In the genomic region with DNA sequence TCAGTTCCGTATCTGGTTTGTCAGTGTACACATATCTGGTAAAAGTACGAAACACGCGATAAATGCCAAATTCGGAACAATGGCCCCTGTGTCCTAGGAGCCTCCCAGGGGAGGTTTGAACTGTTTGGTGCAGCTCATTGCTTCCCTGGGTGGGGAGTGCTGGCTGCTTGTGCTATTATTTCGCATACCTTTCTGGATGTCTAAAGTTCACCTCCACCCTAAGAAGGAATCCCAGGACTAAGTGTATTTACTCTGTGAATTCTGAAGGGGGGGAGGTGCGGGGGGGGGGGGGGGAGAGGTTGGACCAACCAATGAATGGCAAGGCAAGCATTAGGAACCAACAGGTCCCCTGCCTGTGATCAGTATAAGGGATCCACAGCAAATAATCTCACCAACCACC, we compare ENCODE assay signal across 16 mouse cellular contexts. TPM values are rescaled to one million over a fixed set of nuclear protein-coding genes. Genes with fewer than 3 reads are reported as not detected.
A peak's percentile ranks its signal among the peaks of the same experiment; 100 is the strongest.
DNase-seq lines count a peak whose midpoint lies in the region; ATAC-seq lines count a peak whose summit lies in the region.
"Had no signal": no experiment of that assay in that cellular context is flagged by ENCODE, and none has a peak within 500 bp of the region (broad histone marks: within the 10 kb centered on the region; RNA-seq: fewer than 3 reads in every experiment).

No protein-coding gene starts in this region.

- H3K27ac ChIP-seq in liver, embryonic 15.5 days (replicated peaks) = peak overlapping the region; percentile 94
- no peak overlapping the region for H3K27ac ChIP-seq in forebrain, embryonic 15.5 days (replicated peaks)
- H3K27ac ChIP-seq: left cerebral cortex, adult 2 months; neural tube, embryonic 12.5 days had no signal

- no peaks in the 10 kb centered on the region for H3K27me3 ChIP-seq in erythroblast, embryonic 14.5 days (ENCODE audit: control insufficient read depth)
- H3K27me3 ChIP-seq in megakaryocyte, embryonic 14.5 days (replicated peaks) = no peaks in the 10 kb centered on the region
- no peaks in the 10 kb centered on the region for H3K27me3 ChIP-seq in liver, embryonic 15.5 days
- no peaks in the 10 kb centered on the region for H3K27me3 ChIP-seq in forebrain, embryonic 15.5 days
- H3K27me3 ChIP-seq: CH12.LX; limb, embryonic 13.5 days; neural tube, embryonic 12.5 days had no signal

- H3K9ac ChIP-seq in liver, embryonic 15.5 days = 0 out of 2 replicates have a peak overlapping the region, but pooled peaks have one; percentile 55
- no peak overlapping the region for H3K9ac ChIP-seq in forebrain, embryonic 15.5 days (replicated peaks)
- H3K9ac ChIP-seq: limb, embryonic 13.5 days; neural tube, embryonic 12.5 days had no signal

- no peak for ATAC-seq in erythroblast, adult 5-6 weeks (replicated peaks; ENCODE audit: low FRiP score, poor library complexity, severe bottlenecking)
- no peak for ATAC-seq in megakaryocyte, adult 5-6 weeks (ENCODE audit: poor library complexity, severe bottlenecking)
- ATAC-seq in liver, embryonic 15.5 days (ENCODE audit: insufficient read depth) = no peak
- ATAC-seq in forebrain, embryonic 15.5 days (replicated peaks) = no peak
- ATAC-seq: hindbrain, embryonic 16.5 days had no signal

- peak overlapping the region; percentile 97 for H3K4me2 ChIP-seq in liver, embryonic 15.5 days
- H3K4me2 ChIP-seq in forebrain, embryonic 15.5 days (replicated peaks) = no peak overlapping the region
- H3K4me2 ChIP-seq: neural tube, embryonic 12.5 days had no signal

- DNase-seq in MN1 (ENCODE audit: low spot score) = no peak
- no peak for DNase-seq in cerebellum, adult 11-12 months
- DNase-seq: adrenal gland, adult 8-10 months; gastrocnemius, adult 2 months; heart, adult 18-20 months had no signal

- 85% methylated on average over 6 of the region's 7 CpGs for WGBS in liver, embryonic 15.5 days (ENCODE audit: insufficient replicate concordance)
- 89% methylated on average over 7 of the region's 7 CpGs for WGBS in forebrain, embryonic 15.5 days

- peaks cover 64% of the 10 kb centered on the region for H3K4me1 ChIP-seq in erythroblast, embryonic 14.5 days (ENCODE audit: control insufficient read depth)
- peaks cover 78% of the 10 kb centered on the region for H3K4me1 ChIP-seq in megakaryocyte, embryonic 14.5 days
- H3K4me1 ChIP-seq in liver, embryonic 15.5 days (replicated peaks) = peaks cover 58% of the 10 kb centered on the region
- H3K4me1 ChIP-seq in forebrain, embryonic 15.5 days = peaks cover 31% of the 10 kb centered on the region

- peak overlapping the region; percentile 99 for H3K4me3 ChIP-seq in erythroblast, embryonic 14.5 days (replicated peaks)
- peak overlapping the region; percentile 64 for H3K4me3 ChIP-seq in megakaryocyte, embryonic 14.5 days (replicated peaks)
- H3K4me3 ChIP-seq in liver, embryonic 15.5 days (replicated peaks) = peak overlapping the region; percentile 75
- no peak overlapping the region for H3K4me3 ChIP-seq in forebrain, embryonic 15.5 days
- H3K4me3 ChIP-seq: gastrocnemius, adult 2 months; limb, embryonic 13.5 days; neural tube, embryonic 12.5 days had no signal

- H3K9me3 ChIP-seq in erythroblast, embryonic 14.5 days (ENCODE audit: control insufficient read depth, low read length) = no peaks in the 10 kb centered on the region
- H3K9me3 ChIP-seq in megakaryocyte, embryonic 14.5 days = no peaks in the 10 kb centered on the region
- H3K9me3 ChIP-seq in liver, embryonic 15.5 days (replicated peaks) = no peaks in the 10 kb centered on the region
- no peaks in the 10 kb centered on the region for H3K9me3 ChIP-seq in forebrain, embryonic 15.5 days
- H3K9me3 ChIP-seq: limb, embryonic 13.5 days; neural tube, embryonic 12.5 days had no signal

- H3K36me3 ChIP-seq in erythroblast, embryonic 14.5 days (ENCODE audit: control insufficient read depth) = peaks cover 59% of the 10 kb centered on the region
- peaks cover 33% of the 10 kb centered on the region for H3K36me3 ChIP-seq in megakaryocyte, embryonic 14.5 days (replicated peaks; ENCODE audit: low read length)
- peaks cover 13% of the 10 kb centered on the region; the same call in 1 of the 2 replicates for H3K36me3 ChIP-seq in liver, embryonic 15.5 days (replicated peaks)
- no peaks in the 10 kb centered on the region for H3K36me3 ChIP-seq in forebrain, embryonic 15.5 days
- H3K36me3 ChIP-seq: limb, embryonic 13.5 days; neural tube, embryonic 12.5 days had no signal

RNA-seq across cellular contexts. Expression of gene Usp46, which starts 6.0 kb away (rescaled TPM):
- 0.18 and 0.36 TPM in 2 replicates for polyA plus RNA-seq in erythroblast, embryonic 14.5 days (2012)
- total RNA-seq in erythroblast, adult 5-6 weeks (2015; ENCODE audit: low replicate concordance) = 91.5 and 96.6 TPM in 2 replicates
- 81.3 and 85.3 TPM in 2 replicates for total RNA-seq in erythroblast, adult 5-6 weeks (2017; ENCODE audit: low replicate concordance)
- 0.36 and 1.5 TPM in 2 replicates for polyA plus RNA-seq in megakaryocyte, embryonic 14.5 days (2012; ENCODE audit: insufficient read depth, low replicate concordance)
- 9.3 and 12.0 TPM in 2 replicates for total RNA-seq in megakaryocyte, adult 5-6 weeks (2015)
- total RNA-seq in megakaryocyte, adult 5-6 weeks (2017) = 7.3 and 10.0 TPM in 2 replicates
- polyA plus RNA-seq in liver, embryonic 15.5 days (2015; fragmentation: Nextera tagmentation; extraction: Ambion mirVana) = 19.6 and 20.9 TPM in 2 replicates
- polyA plus RNA-seq in forebrain, embryonic 15.5 days (2015; fragmentation: Nextera tagmentation; extraction: Ambion mirVana) = 28.0 and 29.0 TPM in 2 replicates
